8 mouse cellular contexts compared by ENCODE assay signal in the genomic region with DNA sequence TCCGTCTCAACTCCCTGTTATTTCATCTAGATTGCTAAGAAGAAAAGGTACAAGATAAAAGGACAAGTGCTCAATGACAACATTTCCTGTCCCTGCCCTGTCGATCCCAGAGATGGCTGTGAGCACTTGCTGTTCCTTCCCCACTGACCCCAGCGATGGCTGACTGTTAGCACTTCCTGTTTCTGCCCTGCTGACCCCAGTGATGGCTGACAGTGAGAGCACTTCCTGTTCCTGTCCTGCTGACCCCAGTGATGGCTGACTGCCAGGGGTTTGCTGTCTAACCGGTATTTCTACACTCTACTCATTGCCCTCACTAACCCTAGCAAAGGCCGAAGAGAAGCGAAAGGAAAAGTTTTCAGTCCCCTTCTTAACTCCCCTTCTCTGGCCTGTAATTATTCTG.
DNase-seq lines count a peak whose midpoint lies in the region.
"Had no signal": no experiment of that assay in that cellular context is flagged by ENCODE, and none has a peak within 500 bp of the region (broad histone marks: within the 10 kb centered on the region; RNA-seq: fewer than 3 reads in every experiment).

No protein-coding gene starts in this region.

- peak; percentile 46 to 62 for DNase-seq in adrenal gland, adult (ENCODE audit: inconsistent age in 2 of 2, low spot score in 1 of 2)
- DNase-seq in adrenal gland, postnatal 36 days, result peak; percentile 54 to 61
- DNase-seq in kidney, postnatal 14 days, result peak; percentile 77
- DNase-seq in lung, postnatal 4 days, result peak; percentile 68 to 78
- no peak for DNase-seq in T-cell, adult 2 months (ENCODE audit: low spot score)
- DNase-seq in spleen, adult 12 weeks (ENCODE audit: low spot score), result no peak
- DNase-seq in MN1 (ENCODE audit: low spot score), result no peak
- DNase-seq: cerebellum, adult 8-10 months had no signal

Comparison
In these comparisons a context has a peak if more than half of its experiments do, and no peak if none do; other contexts are left out.
1. DNase-seq: peak in adrenal gland, adult (2 of 2), adrenal gland, postnatal 36 days (2 of 2), kidney, postnatal 14 days (single experiment) and lung, postnatal 4 days (2 of 2); none in T-cell, adult 2 months (single experiment), spleen, adult 12 weeks (single experiment) and MN1 (single experiment).